Mouse (Mus musculus) olfactory bulb, adult 2 months (tissue): ENCODE measurements around the gene Atp10a.

Experiments
- CTCF ChIP-seq: fragments of 200-500 bp; IDR thresholded peaks from 2 replicates; pipeline ENCODE4 v1.5.1; 2012; ENCODE audit warnings: low read depth, mild to moderate bottlenecking, low read length, moderate library complexity; ENCODE audit not compliant: insufficient read depth
- POLR2A ChIP-seq: fragments of 200-500 bp; IDR thresholded peaks from 2 replicates; pipeline ENCODE4 v1.6.1; 2012; ENCODE audit warnings: mild to moderate bottlenecking, low read depth, low read length, moderate library complexity; ENCODE audit not compliant: insufficient read depth

GRCm38 (mm10) chr7:58661076-58661475 is 5.1 kb downstream of the Atp10a start:
- no peak for TF ChIP-seq CTCF
- no peak for TF ChIP-seq POLR2A
